Mouse (Mus musculus) embryonic facial prominence, embryonic 11.5 days (tissue): ENCODE results near the gene Omt2b. TPM values are rescaled to one million over a fixed set of nuclear protein-coding genes. Genes with fewer than 3 reads are reported as not detected.
"Not testable (repeated sequence)": the region's sequence is repeated elsewhere in the genome, so short reads cannot be mapped to it uniquely, and the experiment has no call there.

Experiments used
- ATAC-seq: fragments of 200-750 bp; cut with Nextera tagmentation; replicated peaks from 2 replicates; pipeline ENCODE4 v1.8.0; 2017; ENCODE audit warnings: low read depth; ENCODE audit not compliant: insufficient number of reproducible peaks, low FRiP score, low TSS enrichment
- DNase-seq: peaks from one replicate; pipeline ENCODE4 v3.0.0-alpha.2; 2015; ENCODE audit warnings: low spot score
- H3K27ac ChIP-seq: fragments of 300-500 bp; sonication (generic); replicated peaks from 2 replicates; pipeline ENCODE4 v1.5.1; 2014; ENCODE audit warnings: mild to moderate bottlenecking, low read depth, low read length, control low read depth
- H3K27me3 ChIP-seq: fragments of 300-500 bp; sonication (generic); 2 replicates; pipeline ENCODE4 v1.6.1; 2014; ENCODE audit warnings: mild to moderate bottlenecking, low read length, moderate library complexity, mixed read lengths; ENCODE audit not compliant: control insufficient read depth, insufficient read depth
- H3K36me3 ChIP-seq: fragments of 300-500 bp; sonication (generic); replicated peaks from 2 replicates; pipeline ENCODE4 v1.6.1; 2014; ENCODE audit warnings: low read depth, mild to moderate bottlenecking, low read length, moderate library complexity, mixed read lengths; ENCODE audit not compliant: control insufficient read depth, insufficient read depth
- H3K4me1 ChIP-seq: fragments of 300-500 bp; sonication (generic); 2 replicates; pipeline ENCODE4 v1.6.1; 2014; ENCODE audit warnings: low read length, mixed read lengths; ENCODE audit not compliant: control insufficient read depth, insufficient read depth
- H3K4me2 ChIP-seq: fragments of 300-500 bp; sonication (generic); 2 replicates; pipeline ENCODE4 v1.6.1; 2014; ENCODE audit warnings: low read depth, mild to moderate bottlenecking, control low read depth, low read length, moderate library complexity
- H3K4me3 ChIP-seq: fragments of 300-500 bp; sonication (generic); 2 replicates; pipeline ENCODE4 v1.5.1; 2014; ENCODE audit warnings: low read depth, low read length, control low read depth
- H3K9ac ChIP-seq: fragments of 300-500 bp; sonication (generic); replicated peaks from 2 replicates; pipeline ENCODE4 v1.6.1; 2014; ENCODE audit warnings: mild to moderate bottlenecking, control low read depth, low read length
- H3K9me3 ChIP-seq: fragments of 300-500 bp; sonication (generic); replicated peaks from 2 replicates; pipeline ENCODE4 v1.6.1; 2016; ENCODE audit warnings: mild to moderate bottlenecking, low read length, inconsistent platforms, mixed read lengths; ENCODE audit not compliant: control insufficient read depth
- WGBS: fragments of 180-500 bp; shearing (Covaris S2); extraction: QIAGEN DNeasy Blood & Tissue Kit; methylation state at CpG from one replicate; pipeline ENCODE4 v1.1.7; 2014; 5-methylcytosine and 5-hydroxymethylcytosine counted together
- polyA plus RNA-seq: library from polyadenylated mRNA; unstranded; fragments of >200 nt; fragmentation: Nextera tagmentation; extraction: Ambion mirVana; gene quantifications from 2 replicates; pipeline ENCODE4 v1.2.1, GENCODE M21; 2014

The Omt2b gene
- polyA plus RNA-seq, 1 experiment from 2014 or later: not detected

DNA sequence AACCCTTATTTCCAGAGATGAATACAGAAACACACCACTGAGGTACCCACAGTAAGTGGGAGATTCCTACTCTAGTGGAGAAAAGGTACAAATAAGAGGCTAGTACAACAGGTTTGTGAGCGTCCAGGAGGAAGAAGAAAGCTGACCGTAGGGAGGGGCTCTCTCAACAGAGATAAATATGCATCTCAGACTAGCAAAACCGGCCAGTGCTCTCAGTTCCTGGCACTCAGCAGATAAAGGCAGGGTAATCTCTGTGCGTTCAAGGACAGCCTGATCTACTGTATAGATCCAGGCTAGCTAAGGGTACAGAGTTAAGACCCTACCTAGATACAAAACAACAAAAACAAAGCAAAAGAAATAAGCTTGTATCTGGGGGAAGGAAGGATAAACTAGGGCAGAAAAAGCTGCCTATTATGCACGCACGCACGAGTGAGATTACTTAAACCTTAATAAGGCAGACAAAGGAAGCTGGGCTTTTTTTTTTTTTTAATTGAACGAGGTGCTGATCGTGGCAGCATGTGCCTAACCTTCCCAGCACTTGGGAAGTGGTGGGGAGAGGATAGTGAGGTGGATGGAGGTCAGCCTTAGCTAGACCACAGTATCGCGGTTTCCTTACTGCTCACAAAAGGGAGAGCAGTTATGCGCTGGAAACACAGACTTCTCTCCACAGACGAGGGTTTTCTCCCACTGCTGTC is 38.6 kb downstream of the Omt2b start:
- DNase-seq: no peak
- no peak for ATAC-seq
- H3K27ac ChIP-seq: no peak overlapping the region
- H3K9ac ChIP-seq: no peak overlapping the region
- H3K27me3 ChIP-seq: no peaks in the 10 kb centered on the region
- no peaks in the 10 kb centered on the region for H3K36me3 ChIP-seq
- no peaks in the 10 kb centered on the region for H3K9me3 ChIP-seq
- no peaks in the 10 kb centered on the region for H3K4me1 ChIP-seq
- H3K4me2 ChIP-seq: no peak overlapping the region
- no peak overlapping the region for H3K4me3 ChIP-seq
- 69% methylated on average over 13 of the region's 13 CpGs for WGBS

DNA sequence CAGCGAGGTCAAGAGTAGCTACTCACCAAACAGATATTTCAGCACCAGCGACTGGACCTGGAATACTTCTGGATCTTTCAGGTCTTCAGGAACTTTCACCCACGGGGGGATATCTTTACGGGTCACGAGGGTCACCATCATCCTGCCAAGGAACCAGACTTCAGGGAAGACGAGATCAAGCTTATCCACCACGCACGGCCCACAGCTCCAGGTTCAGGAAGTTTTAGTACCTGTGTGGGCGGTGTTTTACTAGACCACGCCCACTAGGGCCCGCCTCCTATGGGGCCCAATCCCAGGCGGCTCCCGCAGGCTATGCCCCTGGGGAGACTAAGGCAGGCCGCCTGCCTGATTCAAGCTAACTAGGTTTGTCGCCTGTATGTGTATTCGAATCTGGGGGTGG is 40.6 kb downstream of the Omt2b start, which contains the start of gene Dppa5a:
TSS of gene Dppa5a (minus strand) at position 219 of the 400 bp plus-strand sequence.
- DNase-seq, H3K27me3 ChIP-seq, H3K27ac ChIP-seq, ATAC-seq, H3K4me3 ChIP-seq, H3K9ac ChIP-seq, H3K36me3 ChIP-seq, H3K4me2 ChIP-seq, H3K4me1 ChIP-seq, H3K9me3 ChIP-seq: not testable (repeated sequence)
- WGBS: 90% methylated on average over 16 of the region's 16 CpGs

DNA sequence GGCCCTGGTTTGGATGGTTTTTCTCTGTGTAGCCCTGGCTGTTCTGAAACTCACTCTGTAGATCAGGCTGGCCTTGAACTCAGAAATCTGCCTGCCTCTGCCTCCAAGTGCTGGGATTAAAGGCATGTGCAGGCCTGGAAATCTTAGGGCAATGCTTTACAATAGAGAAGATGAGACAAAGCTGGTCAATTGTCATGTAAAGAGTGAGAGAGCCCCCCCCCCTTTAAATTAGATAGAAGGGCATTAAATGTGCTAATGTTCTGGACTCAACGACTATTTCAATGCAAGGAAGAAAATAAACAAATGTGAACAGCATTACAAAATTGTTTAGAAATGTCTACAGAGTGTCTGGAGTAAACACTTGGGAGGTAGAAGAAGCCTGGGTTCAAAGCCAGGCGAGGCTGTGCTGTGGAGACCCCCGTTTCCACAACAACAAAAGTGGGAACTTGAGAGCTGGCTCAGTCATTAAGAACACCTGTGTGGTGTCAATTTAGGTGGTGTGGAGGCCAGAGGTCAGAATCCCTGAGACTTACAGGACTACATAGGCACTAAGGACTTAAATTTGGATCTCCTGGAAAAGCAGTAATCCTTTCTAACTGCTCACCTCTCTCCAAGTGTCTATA is 41.4 kb downstream of the Omt2b start:
- Histone ChIP-seq H3K4me3 (no peak overlapping the region), H3K9me3 (no peaks in the 10 kb centered on the region), H3K4me1 (no peaks in the 10 kb centered on the region), H3K27me3 (no peaks in the 10 kb centered on the region), H3K9ac (no peak overlapping the region), H3K27ac (no peak overlapping the region), H3K36me3 (no peaks in the 10 kb centered on the region), H3K4me2 (no peak overlapping the region)
- DNase-seq (no peak), ATAC-seq (no peak)
- WGBS: 65% methylated on average over 3 of the region's 3 CpGs

DNA sequence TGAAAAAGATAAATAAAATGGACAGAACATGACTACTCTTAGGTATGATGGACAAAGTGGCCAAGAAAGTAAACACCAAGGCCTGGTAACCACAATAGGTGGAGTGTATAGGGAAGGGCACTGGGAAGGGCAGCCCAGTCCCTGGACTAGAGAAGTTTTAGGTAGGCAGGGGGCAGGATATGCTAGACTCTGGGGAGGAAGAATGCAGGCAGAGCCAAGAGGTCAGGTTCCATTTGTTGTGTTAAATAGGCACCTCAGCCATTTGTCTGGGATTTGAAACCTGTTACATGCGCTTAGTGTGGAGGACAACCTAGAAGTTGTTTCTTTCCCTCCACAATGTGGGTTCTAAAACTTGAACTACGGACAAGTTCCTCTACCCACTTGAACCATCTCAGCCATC is 42.0 kb downstream of the Omt2b start:
- H3K4me3 ChIP-seq: no peak overlapping the region
- H3K36me3 ChIP-seq: no peaks in the 10 kb centered on the region
- no peak overlapping the region for H3K9ac ChIP-seq
- no peak overlapping the region for H3K4me2 ChIP-seq
- H3K4me1 ChIP-seq: no peaks in the 10 kb centered on the region
- ATAC-seq (no peak), DNase-seq (no peak)
- WGBS: 95% methylated on average over 2 of the region's 2 CpGs
- H3K27me3 ChIP-seq: no peaks in the 10 kb centered on the region
- H3K27ac ChIP-seq: no peak overlapping the region
- H3K9me3 ChIP-seq: no peaks in the 10 kb centered on the region

DNA sequence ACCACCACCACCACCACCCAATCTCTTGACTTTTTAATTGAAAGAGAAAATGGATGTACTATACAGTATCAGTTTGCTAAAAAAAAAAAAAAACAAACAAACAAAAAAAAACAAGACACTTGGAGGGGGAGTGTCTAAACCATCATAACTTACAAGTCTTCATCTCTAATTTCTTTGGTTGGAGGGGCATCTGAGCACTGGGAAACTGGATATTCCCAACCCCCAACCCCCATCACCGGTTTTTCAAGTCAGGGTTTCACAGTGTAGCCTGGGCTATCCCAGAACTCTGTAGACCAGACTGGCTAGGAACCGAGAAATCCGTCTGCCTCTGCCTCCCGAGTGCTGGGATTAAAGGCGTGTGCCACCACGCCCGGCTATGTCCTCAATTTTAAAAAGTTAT is 42.4 kb downstream of the Omt2b start:
- no peak for DNase-seq
- Histone ChIP-seq H3K4me3 (no peak overlapping the region), H3K36me3 (no peaks in the 10 kb centered on the region), H3K4me2 (no peak overlapping the region), H3K27ac (no peak overlapping the region), H3K9me3 (no peaks in the 10 kb centered on the region), H3K27me3 (no peaks in the 10 kb centered on the region), H3K9ac (no peak overlapping the region), H3K4me1 (no peaks in the 10 kb centered on the region)
- 89% methylated on average over 7 of the region's 7 CpGs for WGBS
- ATAC-seq: no peak

DNA sequence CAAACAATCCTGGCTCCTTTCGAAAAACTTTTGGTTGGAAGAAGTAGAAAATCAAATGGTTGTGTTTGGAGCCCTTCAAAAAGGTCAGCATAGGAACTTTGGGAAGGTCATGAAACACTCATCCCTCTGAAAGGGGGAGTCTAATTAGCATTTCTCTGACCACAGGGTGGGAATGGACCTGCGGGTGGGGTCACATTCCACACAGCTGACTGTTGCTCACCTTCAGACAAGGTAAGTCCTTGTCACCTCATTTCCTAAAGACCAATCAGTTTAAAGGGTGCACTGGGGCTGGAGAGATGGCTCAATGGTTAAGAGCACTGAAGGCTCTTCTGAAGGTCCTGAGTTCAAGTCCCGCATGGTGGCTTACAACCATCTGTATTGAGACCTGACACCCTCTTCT is 44.1 kb downstream of the Omt2b start:
- Histone ChIP-seq H3K9ac (no peak overlapping the region), H3K9me3 (no peaks in the 10 kb centered on the region), H3K36me3 (no peaks in the 10 kb centered on the region), H3K27me3 (no peaks in the 10 kb centered on the region), H3K4me1 (no peaks in the 10 kb centered on the region), H3K4me3 (no peak overlapping the region), H3K4me2 (no peak overlapping the region), H3K27ac (no peak overlapping the region)
- DNase-seq (no peak), ATAC-seq (no peak)
- WGBS: 97% methylated on average over 3 of the region's 3 CpGs

DNA sequence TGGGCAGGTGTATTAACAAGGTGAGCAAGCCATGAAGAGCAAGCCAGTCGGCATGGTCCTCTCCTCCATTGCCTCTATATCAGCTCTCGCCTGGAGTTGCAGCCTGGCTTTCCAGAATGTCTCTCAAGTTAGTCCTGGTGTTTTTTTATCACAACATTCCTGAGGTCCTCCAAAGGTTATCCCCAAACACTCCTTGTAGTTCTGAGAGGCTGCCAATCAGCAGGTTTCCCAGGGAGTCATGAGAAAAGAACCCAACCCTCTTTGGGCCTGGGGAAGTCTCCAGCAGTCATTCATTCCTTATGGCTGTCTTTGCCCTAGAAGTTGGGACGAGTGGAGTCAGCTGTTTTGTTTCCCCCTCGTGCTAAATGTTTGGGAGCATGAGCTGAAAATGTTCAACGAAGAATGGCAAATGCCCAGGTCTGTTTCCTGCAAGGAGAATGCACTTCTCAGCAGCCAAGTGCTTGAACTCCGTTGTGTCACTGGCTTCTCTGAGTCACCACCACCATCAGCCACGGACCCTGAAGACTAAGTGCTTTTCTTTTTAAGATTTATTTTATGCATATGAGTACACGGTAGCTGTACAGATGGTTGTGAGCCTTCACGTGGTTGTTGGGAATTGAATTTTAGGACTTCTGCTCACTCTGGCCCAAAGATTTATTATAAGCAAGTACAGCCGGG is 45.6 kb downstream of the Omt2b start:
- ATAC-seq (no peak), DNase-seq (no peak)
- H3K4me2 ChIP-seq: no peak overlapping the region
- no peak overlapping the region for H3K27ac ChIP-seq
- no peaks in the 10 kb centered on the region for H3K4me1 ChIP-seq
- no peaks in the 10 kb centered on the region for H3K9me3 ChIP-seq
- H3K9ac ChIP-seq: no peak overlapping the region
- H3K4me3 ChIP-seq: no peak overlapping the region
- no peaks in the 10 kb centered on the region for H3K36me3 ChIP-seq
- WGBS: 86% methylated on average over 10 of the region's 10 CpGs
- H3K27me3 ChIP-seq: no peaks in the 10 kb centered on the region

DNA sequence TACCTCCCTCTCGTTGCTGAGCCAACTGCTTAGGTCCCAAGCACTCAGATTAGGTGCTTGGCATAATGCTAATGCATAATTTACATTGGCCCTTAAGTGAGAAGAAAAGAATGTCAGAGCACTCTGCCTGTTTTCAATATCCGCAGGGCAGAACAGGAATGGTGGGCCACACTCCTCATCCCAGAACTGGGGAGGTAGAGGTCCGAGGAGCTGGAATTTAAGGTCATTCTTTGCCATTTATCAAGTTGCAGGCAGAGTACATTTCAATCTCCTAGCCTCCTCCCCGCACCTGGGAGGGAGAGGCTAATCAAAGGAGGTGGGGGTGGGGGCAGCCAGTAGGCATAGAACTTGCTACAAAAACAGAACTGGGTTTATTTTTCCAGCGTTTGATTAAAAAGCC is 47.0 kb downstream of the Omt2b start:
- H3K9ac ChIP-seq: no peak overlapping the region
- no peaks in the 10 kb centered on the region for H3K9me3 ChIP-seq
- no peak overlapping the region for H3K4me3 ChIP-seq
- H3K4me2 ChIP-seq: no peak overlapping the region
- no peaks in the 10 kb centered on the region for H3K4me1 ChIP-seq
- no peak overlapping the region for H3K27ac ChIP-seq
- ATAC-seq: no peak
- no peaks in the 10 kb centered on the region for H3K27me3 ChIP-seq
- DNase-seq: no peak
- H3K36me3 ChIP-seq: no peaks in the 10 kb centered on the region
- WGBS: 44% methylated on average over 5 of the region's 5 CpGs
